Mouse (Mus musculus): ENCODE data around the gene Rps6kl1.
"Not testable (repeated sequence)": the region's sequence is repeated elsewhere in the genome, so short reads cannot be mapped to it uniquely, and the experiment has no call there.

The Rps6kl1 gene

DNA sequence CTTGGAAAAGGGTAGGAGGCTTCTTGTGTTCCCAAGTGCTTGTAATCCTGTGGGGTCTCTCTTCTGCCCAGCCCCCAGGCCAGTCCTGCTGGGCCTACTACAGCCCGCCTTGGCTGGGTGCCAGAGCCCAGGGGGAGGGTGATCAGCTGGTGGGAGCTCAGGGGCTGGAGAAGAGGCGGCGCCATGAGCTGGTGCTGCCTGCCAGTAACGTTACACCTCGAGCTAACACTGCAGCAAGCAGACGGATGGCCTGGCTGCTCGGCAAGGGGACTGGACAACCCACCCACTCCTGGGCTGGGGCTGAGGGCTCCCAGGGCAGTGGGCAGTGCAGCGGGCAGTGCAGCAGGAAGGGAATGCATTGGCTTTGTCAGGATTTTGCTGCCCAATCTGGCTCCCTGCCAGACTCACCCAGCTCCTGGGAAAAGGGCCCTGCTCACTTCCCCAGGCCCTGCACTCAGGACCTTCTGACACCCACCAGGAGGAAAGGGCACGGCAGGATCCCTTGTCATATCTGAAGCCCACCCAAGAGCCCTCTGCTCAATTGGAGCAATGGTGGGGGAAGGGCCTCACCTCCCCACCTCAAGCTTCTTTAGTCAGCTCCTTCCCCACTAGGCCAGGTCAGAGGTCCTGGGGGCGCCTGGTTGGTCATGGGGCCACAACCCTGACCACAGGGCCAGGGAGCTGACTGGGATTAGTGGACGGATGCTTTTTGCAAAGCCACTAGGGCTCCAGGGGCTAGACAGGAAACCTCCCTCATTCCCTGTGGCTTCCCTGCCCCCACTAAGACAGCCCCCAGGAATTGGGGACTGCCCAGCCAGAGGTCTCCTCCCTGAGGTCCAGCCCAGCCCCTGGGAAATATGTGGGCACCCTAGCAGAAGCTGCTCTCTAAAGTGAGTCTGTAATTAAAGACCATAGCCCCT is 25.1 kb upstream of the Rps6kl1 start:
- no peak for DNase-seq (ENCODE audit: low spot score)

DNA sequence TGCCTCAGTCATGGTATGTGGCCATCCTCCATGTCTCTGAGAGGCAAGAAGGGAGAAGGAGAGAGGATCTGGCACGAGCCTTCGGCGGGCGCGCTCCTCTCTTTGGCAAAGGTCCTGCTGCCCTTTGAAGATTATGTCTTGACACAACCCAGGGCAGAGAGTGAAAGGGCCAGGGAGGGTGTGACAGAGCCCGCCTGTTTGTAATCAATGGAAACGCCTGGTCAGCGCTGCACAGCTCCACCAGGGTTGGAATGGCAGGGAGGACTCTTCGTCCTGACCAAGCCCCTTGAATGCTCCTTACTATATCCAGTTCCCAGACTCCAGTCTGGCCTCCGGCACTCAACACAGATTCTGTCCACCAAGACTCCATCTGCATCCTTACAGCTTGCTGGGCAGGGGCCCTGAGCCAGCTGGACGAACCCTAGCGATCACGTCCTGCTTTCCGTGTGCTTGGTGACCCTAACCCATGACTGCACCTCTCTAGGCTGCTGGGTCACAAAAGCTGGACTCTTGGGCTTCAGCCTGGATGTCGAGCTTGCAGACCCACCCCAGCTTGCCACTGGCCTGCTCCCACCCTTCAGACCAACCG is 24.1 kb upstream of the Rps6kl1 start:
- DNase-seq (ENCODE audit: low spot score), result no peak

DNA sequence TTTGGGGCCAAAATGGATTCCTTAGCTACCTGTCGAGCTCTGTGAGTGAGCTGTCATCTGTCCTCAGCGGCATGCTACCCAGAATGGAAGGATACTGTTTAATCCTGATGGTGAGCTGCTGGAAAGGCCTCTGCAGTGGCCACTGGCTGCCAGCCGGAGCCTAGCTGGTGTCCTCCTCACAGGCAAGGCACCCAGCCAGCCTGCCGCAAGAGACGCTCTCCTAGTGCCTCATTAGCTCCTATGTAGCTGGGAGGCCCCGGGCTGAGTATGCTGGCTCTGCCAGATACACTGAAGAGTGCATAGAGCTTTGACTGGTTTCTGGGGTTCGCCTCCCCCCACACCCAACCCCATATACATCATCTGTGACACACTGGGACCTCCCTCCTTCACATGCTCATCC is 23.0 kb upstream of the Rps6kl1 start:
- no peak for DNase-seq (ENCODE audit: low spot score)

DNA sequence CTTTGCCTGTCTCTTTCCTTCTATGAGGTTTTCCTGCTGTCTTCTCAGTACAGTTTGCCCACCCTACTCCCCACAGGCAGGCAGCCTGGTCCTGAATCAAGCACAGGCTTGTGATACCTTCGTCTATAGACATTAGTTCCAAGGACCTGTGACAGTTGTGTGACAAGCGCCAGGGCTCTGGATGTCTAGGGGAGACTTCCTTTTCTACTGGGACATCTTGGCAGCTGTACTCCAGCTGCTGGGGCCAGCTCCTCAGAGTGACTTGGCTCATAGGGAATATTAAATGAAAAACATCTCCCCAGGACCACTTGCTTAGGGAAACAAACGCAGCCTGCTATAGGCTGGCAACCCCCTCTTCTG is 19.9 kb upstream of the Rps6kl1 start:
- DNase-seq (ENCODE audit: low spot score), result no peak

DNA sequence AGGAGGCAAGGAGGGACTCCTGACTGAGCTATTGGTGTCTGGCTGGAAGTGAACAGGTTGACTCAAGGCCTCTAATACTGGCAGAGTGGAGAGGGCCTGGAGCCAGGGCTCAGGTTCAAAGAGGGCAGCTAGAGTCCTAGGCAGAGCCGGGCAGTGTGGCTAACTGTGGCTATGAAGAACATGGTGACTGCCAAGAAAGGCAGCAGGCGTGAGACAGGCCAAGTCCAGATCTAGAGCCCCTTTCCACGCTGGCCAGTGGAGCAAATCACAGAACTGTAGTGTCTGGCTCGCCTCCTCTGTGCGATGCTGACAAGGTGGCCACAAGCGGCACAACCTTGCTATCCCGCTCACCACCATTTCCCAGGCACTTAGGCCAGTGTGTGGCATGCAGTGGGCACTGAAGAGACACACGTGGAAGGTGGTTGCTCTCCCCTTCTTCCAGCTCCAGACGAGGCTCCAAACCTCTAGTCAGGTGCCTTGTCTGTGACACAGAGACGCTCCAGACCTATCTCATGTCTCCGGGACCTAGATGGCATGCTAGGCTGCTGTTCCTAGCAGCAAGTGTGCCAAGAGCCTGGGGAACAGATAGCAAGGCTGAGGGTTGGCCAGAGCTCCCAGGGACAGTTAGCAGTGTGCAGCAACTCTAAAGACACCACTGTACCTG is 19.4 kb upstream of the Rps6kl1 start:
- DNase-seq (ENCODE audit: low spot score), result no peak

DNA sequence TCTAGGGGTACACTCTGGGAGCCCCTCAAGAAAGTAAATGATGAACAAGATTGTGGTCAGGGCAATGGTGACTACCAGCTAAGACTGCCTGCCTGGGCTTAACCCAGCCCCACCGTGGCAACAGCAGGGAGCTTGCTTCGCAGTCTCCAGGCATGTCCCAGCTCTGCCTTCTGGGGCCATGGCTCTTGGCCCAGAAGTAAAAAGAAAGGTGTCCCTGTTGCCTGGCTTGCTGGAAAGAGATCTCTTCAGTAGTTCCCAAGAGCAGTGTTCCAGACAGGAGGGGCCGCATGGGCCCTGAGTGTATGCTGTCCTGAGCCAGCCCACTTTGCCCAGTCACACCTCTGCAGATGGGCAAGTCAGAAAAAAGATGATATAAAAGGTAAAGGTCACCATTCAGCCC is 18.8 kb upstream of the Rps6kl1 start:
- no peak for DNase-seq (ENCODE audit: low spot score)

DNA sequence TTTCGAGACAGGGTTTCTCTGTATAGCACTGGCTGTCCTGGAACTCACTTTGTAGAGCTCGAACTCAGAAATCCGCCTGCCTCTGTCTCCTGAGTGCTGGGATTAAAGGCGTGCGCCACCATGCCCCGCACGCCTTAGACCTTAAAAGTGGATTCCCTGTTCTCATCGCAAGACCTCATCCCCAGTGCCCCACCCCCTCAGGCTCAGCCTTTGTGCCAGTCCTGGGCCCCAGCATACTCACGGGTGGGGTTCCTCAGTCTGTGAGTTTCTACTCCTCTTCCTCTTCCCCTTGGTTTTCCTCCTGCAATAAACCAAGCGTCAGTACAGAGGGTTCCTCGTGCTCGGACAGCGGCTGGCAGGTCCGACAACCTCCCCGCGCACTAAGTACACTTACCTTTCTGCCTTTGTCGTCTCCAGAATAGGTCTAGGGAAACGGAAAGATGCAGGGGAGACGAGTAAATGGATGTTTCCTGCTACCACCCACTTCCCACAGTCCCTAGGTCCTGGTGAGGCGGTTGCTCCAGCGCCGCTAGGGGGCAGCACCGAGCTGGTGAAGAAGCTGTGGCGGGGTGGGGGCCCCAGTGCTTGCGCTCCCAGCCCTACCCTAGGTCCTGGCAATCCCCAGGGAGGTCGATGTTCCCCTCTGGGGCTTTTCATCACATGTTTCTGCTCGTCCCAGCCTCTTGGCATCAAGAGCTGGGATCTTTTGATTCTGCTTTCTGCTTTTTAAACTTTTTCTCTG is 18.2 kb upstream of the Rps6kl1 start:
- DNase-seq (ENCODE audit: low spot score), result peak; percentile 85

DNA sequence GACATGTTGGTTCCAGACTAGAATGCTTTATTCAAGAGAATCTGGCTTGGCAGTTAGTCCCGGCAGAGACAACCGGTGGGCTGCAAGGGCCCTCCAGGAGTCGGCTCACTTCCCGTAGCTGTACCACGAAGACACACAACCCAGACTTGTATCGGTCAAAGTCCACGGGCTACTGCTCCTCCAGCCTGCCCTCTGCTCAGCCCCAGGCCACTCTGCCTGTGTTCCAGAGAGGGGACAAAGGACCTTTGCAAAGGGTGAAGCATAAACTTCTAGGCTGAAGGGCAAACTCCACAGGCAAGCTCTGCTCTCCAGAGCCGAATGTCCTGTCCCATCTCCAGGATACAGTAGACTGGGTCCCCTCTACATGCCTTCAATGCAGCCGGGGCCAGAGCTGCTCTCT is 15.6 kb upstream of the Rps6kl1 start:
- no peak for DNase-seq (ENCODE audit: low spot score)

DNA sequence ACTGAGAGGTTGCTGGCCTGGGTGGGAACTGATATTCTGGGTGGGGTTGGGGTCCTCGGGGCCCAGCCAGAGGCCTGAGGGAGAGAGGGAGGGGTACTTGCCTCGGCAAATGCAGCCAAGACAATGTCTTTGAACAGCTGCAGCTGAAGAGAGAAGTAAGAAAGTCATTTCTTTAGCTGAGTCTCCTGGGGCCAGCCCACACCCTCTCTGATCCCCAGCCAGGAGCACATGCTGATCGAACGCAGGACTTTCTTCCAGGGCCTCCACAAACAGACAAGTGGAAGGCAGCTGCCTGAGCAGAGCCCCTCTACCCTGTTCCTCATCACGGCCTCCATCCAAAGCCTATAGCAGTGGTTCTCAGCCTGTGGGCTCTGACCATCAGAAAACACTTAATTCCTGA is 13.9 kb upstream of the Rps6kl1 start:
- DNase-seq (ENCODE audit: low spot score), result no peak

DNA sequence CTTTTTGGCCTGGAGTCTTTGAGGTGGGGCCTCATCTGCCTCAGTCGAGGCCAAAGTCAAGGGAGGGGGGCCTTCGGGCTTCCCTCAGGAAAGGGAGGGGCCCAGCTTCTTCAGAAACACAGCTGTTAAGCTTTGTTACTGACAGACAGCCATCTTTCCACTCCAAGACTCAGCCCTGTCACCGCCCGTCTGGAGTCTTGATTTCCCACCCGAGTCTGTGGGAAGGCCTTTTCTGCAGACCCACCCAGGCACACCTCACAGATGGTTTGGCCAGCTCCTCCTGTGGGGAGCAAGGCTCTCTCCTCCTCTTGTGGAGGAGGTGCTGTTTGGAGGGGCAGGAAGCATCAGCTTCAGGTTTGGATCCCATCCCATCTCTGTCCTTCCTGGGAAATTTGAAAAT is 8.5 kb upstream of the Rps6kl1 start:
- DNase-seq (ENCODE audit: low spot score), result no peak

DNA sequence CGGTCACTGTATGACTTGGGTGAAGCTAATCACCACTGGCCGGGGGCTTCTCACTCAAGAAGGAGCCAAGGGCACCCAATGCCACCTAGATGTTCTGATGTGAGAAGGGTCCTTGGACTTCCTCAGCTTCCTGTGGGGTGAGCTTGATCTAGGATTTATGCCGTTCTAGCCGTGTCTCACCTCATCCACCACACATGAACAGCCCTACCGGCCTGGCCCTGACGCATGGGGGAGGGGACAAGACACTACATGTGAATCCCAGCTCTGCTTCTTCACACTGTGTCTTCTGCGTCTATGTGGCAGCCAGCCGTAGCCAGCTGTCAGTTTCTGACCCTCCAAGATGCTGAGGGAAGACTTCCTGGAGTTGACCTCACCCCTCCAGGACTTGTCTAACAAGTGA is 7.7 kb upstream of the Rps6kl1 start:
- no peak for DNase-seq (ENCODE audit: low spot score)

DNA sequence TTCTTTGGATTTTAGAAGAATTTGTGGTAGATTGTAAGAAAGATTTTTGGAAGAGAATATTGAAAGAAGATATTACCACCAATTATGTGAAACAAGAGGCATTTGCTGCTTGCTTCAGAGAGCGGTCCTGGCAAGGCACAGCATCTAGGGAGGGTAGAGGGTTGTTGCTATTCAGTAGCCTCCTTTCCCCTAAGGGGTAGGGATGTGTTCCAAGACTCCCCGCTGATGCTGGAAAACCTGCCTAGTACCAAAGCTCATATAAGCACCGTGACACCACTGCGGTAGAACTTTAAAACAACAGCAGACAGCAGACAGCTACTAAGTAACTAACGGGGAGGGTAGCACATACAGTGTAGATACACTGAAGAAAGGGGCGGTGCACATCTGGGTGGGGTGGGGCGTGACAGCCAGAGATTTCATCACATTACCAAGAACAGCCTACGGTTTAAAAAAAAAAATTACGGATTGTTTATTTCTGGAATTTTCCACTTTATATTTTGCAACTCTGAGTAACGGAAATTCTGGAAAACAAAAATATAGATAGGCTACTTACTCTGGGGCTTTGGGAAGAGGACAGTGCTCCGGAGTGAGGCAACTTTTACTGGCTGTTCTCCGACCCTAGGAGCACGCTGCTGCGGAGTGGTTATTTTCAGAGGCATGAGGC is 6.9 kb upstream of the Rps6kl1 start:
- DNase-seq (ENCODE audit: low spot score), result no peak

DNA sequence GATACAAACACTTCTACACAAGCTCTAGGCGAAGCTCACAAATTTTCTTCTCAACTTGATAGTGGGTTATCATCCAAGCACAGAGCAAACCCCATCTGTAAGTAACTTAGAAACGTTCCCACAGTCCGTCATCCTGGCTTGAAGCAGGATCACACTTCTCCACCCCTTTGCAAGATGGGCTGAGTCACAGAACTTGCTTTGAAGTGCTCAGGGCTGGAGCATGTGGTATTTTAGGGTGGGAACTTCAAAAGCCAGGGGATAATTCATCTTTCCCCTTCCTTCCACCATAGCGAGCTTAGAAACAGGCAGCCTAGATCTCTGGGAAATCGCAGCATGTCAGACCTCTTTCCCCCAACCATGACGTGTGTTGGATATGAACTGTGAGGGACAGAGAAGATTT is 5.3 kb upstream of the Rps6kl1 start:
- no peak for DNase-seq (ENCODE audit: low spot score)

DNA sequence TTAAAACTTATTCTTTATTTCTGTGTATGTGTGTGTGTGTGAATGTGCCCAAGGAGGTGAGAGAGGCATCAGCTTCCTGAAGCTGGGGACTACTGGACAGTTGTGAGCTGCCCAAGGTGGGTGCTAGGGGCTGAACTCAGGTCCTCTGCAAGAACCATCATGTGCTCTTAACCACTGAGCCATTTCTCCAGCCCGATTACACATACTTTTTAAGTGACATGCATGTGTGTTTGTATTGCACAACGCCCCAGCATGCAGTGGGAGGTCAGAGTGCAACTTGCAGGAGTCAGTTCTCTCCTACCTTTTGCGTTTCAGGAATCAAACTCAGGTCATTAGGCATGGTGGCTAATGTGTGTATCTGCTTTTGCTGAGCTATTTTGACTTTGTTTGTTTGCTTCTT is 1.9 kb upstream of the Rps6kl1 start:
- DNase-seq (ENCODE audit: low spot score), result no peak

DNA sequence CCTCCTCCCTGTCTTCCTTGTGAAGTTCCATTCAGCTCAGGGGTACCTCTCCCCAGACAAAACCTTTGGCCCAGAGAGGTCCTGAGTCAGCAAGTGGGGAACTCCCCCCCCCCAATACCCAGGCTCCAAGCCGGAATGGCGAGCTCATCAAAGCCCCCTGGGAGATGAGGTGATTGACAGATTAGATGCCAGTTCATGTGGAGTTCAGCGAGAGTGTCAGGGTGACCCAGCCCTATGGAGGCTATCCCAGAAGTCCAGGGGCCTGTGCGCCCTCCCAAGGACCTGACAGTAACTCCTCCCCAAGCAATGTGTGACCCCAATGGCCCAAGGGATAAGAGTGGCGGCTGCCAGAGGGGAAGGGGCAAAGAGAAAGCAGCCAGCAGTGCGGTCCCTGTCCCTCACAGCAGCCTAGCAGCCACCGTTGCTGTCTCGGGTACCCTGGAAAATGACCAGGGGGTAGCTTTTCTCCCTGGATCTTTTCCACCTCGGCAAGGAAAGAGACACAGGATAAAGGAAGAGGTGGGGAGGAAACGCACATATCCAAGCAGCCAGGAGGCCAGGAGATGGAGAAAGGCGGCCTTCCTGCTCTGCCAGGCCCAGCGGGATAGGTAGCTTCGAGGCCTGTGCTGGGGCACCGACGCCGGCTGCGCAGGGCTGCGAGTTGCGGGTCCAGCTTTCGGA is 603 bp downstream of the Rps6kl1 start:
- DNase-seq (ENCODE audit: low spot score), result no peak

DNA sequence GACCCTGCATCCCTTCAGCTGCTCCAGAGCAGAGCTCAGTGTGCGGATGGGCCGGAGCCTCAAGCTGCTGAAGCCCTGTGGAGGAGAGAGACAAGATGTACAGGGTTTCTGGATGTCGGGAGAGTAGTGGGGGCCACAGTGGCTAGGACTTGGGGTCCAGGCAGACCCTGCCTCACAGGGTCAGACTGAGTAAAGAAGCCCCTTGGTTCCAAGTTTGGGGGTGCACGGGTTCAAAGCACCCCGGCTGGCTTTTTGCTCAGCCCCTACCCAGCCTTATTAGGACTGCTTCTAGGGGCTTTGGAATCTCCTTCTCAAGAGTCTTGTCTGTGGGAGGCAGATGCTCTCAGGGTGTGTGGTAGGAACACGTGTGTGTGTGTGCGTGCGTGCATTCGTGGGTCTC is 4.2 kb downstream of the Rps6kl1 start:
- no peak for DNase-seq (ENCODE audit: low spot score)

DNA sequence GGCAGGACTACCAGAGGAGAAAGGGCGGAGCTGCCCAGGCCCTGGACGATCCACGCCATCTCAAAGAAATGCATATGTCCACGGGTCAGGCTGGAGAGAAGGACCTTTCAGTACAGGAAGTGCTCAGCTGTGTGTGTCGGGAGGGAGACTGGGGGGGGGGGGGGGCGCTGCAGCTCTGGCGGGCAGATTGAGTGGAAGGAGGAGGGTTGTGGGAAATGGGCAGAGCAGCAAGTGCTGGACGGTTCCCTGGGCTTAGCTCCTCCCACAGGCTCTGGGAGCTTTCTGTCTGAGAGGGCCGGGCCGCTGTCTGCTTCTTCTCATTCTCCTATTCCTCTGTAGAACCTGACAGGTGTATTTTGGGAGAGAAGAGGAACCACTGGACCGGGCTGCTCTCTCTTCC is 4.7 kb downstream of the Rps6kl1 start:
- DNase-seq (ENCODE audit: low spot score), result no peak

DNA sequence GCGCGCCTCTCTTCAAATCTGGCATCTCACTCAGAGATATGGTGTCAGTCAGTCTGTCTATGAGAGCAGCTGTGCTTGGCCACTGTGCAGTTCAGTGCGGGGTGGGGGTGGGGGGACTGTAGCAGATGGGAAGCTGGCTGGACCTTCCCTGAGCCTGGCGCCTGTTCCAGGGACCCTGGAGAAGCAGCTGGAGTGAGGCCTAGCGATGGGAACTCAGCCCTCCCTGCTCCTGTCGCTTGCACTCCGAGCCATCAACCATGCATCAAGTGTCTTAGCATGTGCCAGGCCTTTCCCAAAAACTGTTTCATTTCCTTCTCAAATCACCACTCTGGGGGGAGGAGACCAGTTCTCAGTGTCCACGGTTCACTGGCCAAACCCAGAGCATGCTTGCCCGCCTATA is 5.4 kb downstream of the Rps6kl1 start:
- no peak for DNase-seq (ENCODE audit: low spot score)

DNA sequence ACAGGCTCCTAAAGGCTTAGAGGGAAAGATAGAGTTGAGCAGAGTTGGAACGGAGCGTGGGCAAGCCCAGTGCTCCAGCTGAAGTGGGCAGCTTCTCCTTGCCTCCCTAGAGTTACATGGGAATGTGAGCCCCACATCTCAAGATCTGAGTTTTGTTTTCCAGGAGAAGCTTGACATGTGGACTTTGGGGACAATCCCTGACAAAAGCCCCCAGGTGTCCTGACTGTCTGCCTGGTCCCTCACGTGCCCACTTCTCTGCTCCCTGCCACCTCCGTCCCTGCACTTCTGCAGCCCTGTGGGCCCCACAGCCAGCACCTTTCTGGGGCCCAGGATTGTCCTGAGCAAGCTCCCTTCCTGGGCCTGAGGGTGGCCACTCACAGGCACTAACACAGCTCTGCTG is 6.2 kb downstream of the Rps6kl1 start:
- no peak for DNase-seq (ENCODE audit: low spot score)

DNA sequence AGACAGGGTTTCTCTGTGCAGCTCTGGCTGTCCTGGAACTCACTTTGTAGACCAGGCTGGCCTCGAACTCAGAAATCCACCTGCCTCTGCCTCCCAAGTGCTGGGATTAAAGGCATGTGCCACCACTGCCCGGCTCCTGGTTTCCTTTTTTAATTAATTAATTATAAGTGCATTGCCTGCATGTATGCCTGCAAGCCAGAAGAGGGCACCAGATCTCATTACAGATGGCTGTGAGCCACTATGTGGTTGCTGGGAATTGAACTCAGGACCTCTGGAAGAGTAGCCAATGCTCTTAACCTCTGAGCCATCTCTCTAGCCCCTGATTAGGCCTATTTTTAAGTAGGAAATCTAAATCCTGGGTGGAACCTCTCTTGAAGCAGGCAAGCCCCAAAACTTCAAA is 6.8 kb downstream of the Rps6kl1 start:
- DNase-seq (ENCODE audit: low spot score), result not testable (repeated sequence)

DNA sequence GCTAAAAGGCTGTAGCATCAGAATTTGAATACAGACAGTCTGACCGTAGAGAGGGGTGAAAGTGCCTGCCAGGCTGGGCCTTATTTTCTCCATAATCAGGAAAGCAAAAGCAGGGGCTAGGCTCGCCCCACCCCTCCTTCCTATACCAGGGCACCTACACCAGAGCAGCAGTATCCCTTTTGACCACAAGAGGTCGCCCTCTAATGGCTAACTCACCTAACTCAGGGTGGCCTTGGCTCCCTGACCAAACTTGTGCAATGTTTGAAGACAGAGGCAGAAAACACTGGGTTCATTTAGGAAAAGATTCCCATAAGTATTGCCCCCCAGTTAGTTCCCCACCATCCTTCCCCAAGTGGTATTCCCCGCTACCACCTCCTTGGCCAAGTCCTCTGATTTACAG is 8.3 kb downstream of the Rps6kl1 start:
- peak; percentile 68 for DNase-seq (ENCODE audit: low spot score)

DNA sequence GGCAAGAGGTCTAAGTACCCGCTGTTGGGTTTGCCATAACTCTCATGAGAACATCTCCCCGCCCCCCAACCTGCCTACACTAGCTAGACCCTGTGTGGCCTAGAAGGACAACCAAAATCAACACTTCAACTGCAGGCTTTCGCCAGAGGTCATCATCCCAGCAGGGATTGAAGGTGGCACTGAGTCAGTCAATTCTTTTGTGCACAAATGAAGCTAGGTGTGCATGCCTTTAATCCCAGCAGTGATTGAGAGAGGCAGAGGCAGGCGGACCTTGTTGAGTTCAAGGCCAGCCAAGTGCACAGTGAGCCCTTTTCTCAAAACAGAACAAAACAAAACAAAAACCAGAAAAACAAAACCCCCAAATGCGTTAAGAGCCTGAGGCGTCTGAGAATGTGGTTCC is 10.0 kb downstream of the Rps6kl1 start:
- no peak for DNase-seq (ENCODE audit: low spot score)

All from testis, postnatal 14 days (tissue).